Mouse (Mus musculus) hindbrain, embryonic 12.5 days (tissue): ENCODE results near the gene Wasf1. TPM values are rescaled to one million over a fixed set of nuclear protein-coding genes. Genes with fewer than 3 reads are reported as not detected.

Experiments
- ATAC-seq: fragments of 200-750 bp; cut with Nextera tagmentation; 2 replicates; pipeline ENCODE4 v1.8.0; 2017; ENCODE audit warnings: moderate TSS enrichment; ENCODE audit not compliant: low FRiP score
- H3K27ac ChIP-seq: fragments of 300-500 bp; sonication (generic); 2 replicates; pipeline ENCODE4 v1.5.1; 2016; ENCODE audit warnings: mild to moderate bottlenecking
- H3K27me3 ChIP-seq: fragments of 300-500 bp; sonication (generic); 2 replicates; pipeline ENCODE4 v1.6.1; 2016; ENCODE audit warnings: mild to moderate bottlenecking
- H3K36me3 ChIP-seq: fragments of 300-500 bp; sonication (generic); 2 replicates; pipeline ENCODE4 v1.6.1; 2016; ENCODE audit warnings: mild to moderate bottlenecking
- H3K4me1 ChIP-seq: fragments of 300-500 bp; sonication (generic); 2 replicates; pipeline ENCODE4 v1.6.1; 2016
- H3K4me2 ChIP-seq: fragments of 300-500 bp; sonication (generic); replicated peaks from 2 replicates; pipeline ENCODE4 v1.6.1; 2016; ENCODE audit warnings: mild to moderate bottlenecking
- H3K4me3 ChIP-seq: fragments of 300-500 bp; sonication (generic); 2 replicates; pipeline ENCODE4 v1.5.1; 2016; ENCODE audit warnings: mild to moderate bottlenecking
- H3K9ac ChIP-seq: fragments of 300-500 bp; sonication (generic); 2 replicates; pipeline ENCODE4 v1.6.1; 2016; ENCODE audit warnings: mild to moderate bottlenecking, moderate library complexity
- H3K9me3 ChIP-seq: fragments of 300-500 bp; sonication (generic); replicated peaks from 2 replicates; pipeline ENCODE4 v1.6.1; 2016; ENCODE audit warnings: mild to moderate bottlenecking
- WGBS: fragments of 180-500 bp; shearing (Covaris S2); methylation state at CpG from one replicate; pipeline ENCODE4 v1.1.7; 2016; 5-methylcytosine and 5-hydroxymethylcytosine counted together
- polyA plus RNA-seq: library from polyadenylated mRNA; unstranded; fragments of >200 nt; fragmentation: Nextera tagmentation; extraction: Ambion mirVana; gene quantifications from 2 replicates; pipeline ENCODE4 v1.2.1, GENCODE M21; 2016

Wasf1 gene
- polyA plus RNA-seq, 1 experiment from 2014 or later, result 70.5 TPM

DNA sequence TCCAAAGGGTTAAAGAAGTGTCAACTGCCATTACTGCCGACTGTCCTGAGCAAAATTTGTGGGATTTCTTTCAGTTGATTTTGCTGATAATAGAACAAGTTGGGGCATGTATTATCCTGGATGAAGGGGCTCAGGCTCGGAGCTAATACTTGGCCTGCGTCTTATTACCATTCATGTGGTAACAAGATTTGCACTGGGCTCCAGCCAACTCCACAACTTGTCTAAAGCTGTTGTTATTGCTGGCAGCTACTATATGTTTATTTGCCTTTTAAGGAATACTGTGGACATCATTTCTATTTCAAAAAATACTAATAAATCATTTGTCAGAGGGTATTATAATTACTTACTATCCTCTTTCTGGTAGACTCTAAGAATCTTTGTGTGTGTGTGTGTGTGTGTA, 66.9 kb downstream of the Wasf1 start:
- H3K27ac ChIP-seq, result no peak overlapping the region
- H3K4me3 ChIP-seq, result no peak overlapping the region
- no peaks in the 10 kb centered on the region for H3K9me3 ChIP-seq
- WGBS, result 79% methylated on average over 3 of the region's 3 CpGs
- ATAC-seq, result no peak
- no peak overlapping the region for H3K4me2 ChIP-seq
- H3K9ac ChIP-seq, result no peak overlapping the region
- H3K36me3 ChIP-seq, result peaks cover 22% of the 10 kb centered on the region
- no peaks in the 10 kb centered on the region for H3K27me3 ChIP-seq
- H3K4me1 ChIP-seq, result no peaks in the 10 kb centered on the region

GRCm38 (mm10) chr10:40956206-40956605, 72.9 kb downstream of the Wasf1 start:
- no peak for ATAC-seq
- Histone ChIP-seq H3K36me3 (peaks cover 15% of the 10 kb centered on the region), H3K4me2 (no peak overlapping the region), H3K27ac (no peak overlapping the region), H3K9me3 (no peaks in the 10 kb centered on the region), H3K27me3 (no peaks in the 10 kb centered on the region), H3K9ac (no peak overlapping the region), H3K4me1 (no peaks in the 10 kb centered on the region), H3K4me3 (no peak overlapping the region)
- WGBS, result 89% methylated on average over 5 of the region's 5 CpGs

- no peak for ATAC-seq
- Histone ChIP-seq H3K36me3 (peaks cover 7% of the 10 kb centered on the region), H3K9me3 (no peaks in the 10 kb centered on the region), H3K27ac (no peak overlapping the region), H3K9ac (no peak overlapping the region), H3K4me3 (no peak overlapping the region), H3K4me2 (no peak overlapping the region), H3K4me1 (peaks cover 3% of the 10 kb centered on the region; the same call in 1 of the 2 replicates), H3K27me3 (no peaks in the 10 kb centered on the region)
- 54% methylated on average over 6 of the region's 6 CpGs for WGBS
Measured at GRCm38 (mm10) chr10:40961365-40961764, 78.1 kb downstream of the Wasf1 start.

GRCm38 (mm10) chr10:40962008-40962407, 78.7 kb downstream of the Wasf1 start:
- Histone ChIP-seq H3K4me2 (no peak overlapping the region), H3K4me1 (peaks cover 3% of the 10 kb centered on the region; the same call in 1 of the 2 replicates), H3K9me3 (no peaks in the 10 kb centered on the region), H3K9ac (no peak overlapping the region), H3K36me3 (peaks cover 5% of the 10 kb centered on the region), H3K27me3 (no peaks in the 10 kb centered on the region), H3K4me3 (no peak overlapping the region), H3K27ac (no peak overlapping the region)
- 95% methylated on average over 4 of the region's 4 CpGs for WGBS
- no peak for ATAC-seq

DNA sequence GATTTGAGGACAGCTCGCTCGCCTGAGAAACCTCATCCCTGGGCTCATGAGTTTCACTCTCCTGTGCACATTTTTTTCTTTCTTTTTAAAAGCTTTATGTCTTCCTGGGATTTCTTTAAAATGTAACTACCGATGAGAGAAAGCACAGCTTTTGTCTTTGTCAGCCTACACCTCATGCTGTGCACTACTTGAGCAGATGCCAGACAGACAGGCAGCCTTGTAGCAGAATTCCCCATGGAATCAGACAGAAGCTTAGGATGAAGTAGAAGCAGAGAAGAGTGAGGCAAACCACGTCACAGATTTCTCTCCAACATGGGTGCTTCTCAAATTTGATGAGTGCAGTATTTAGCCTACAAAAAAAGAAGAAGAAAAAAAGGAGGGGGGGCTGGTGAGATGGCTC, 81.3 kb downstream of the Wasf1 start:
- no peak for ATAC-seq
- H3K4me3 ChIP-seq, result no peak overlapping the region
- no peak overlapping the region for H3K4me2 ChIP-seq
- no peaks in the 10 kb centered on the region for H3K36me3 ChIP-seq
- H3K4me1 ChIP-seq, result peaks cover 9% of the 10 kb centered on the region
- no peaks in the 10 kb centered on the region; the same call in 1 of the 2 replicates for H3K27me3 ChIP-seq
- WGBS, result 30% methylated on average over 4 of the region's 4 CpGs
- H3K9me3 ChIP-seq, result no peaks in the 10 kb centered on the region
- no peak overlapping the region for H3K9ac ChIP-seq
- H3K27ac ChIP-seq, result 0 out of 2 replicates have a peak overlapping the region, but pooled peaks have one; percentile 3

DNA sequence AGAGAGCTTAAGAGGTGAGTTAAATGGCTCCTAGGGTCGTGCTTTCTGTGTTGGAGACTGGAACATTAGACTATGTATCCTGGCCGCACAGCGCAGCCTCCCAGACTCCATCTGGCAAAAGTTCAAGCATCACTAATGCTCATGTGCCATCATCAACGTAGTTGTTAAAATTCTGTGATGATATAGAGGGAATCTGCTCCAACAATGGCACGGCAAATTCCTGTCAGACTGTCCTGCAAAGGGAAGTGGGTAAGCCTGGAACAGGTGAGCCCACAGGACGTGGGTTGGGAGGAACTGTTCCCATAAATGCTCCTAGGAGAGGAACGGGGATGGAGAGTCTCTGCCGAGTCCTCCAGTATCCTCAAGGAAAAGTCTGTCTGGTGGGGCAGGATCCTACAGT, 85.3 kb downstream of the Wasf1 start:
- H3K36me3 ChIP-seq, result no peaks in the 10 kb centered on the region
- no peak overlapping the region for H3K4me2 ChIP-seq
- H3K4me1 ChIP-seq, result peaks cover 15% of the 10 kb centered on the region
- H3K27ac ChIP-seq, result no peak overlapping the region
- H3K27me3 ChIP-seq, result no peaks in the 10 kb centered on the region; the same call in 1 of the 2 replicates
- WGBS, result 63% methylated on average over 8 of the region's 8 CpGs
- ATAC-seq, result no peak
- H3K4me3 ChIP-seq, result no peak overlapping the region
- H3K9me3 ChIP-seq, result no peaks in the 10 kb centered on the region
- no peak overlapping the region for H3K9ac ChIP-seq

- ATAC-seq, result peak; percentile 87
- WGBS, result 11% methylated on average over 16 of the region's 16 CpGs
- peaks cover 12% of the 10 kb centered on the region for H3K4me1 ChIP-seq
- H3K27me3 ChIP-seq, result no peaks in the 10 kb centered on the region; the same call in 1 of the 2 replicates
- 0 out of 2 replicates have a peak overlapping the region, but pooled peaks have one; percentile 1 for H3K27ac ChIP-seq
- peak overlapping the region; percentile 51 for H3K4me2 ChIP-seq
- no peaks in the 10 kb centered on the region for H3K9me3 ChIP-seq
- H3K9ac ChIP-seq, result 0 out of 2 replicates have a peak overlapping the region, but pooled peaks have one; percentile 18
- H3K4me3 ChIP-seq, result peak overlapping the region; percentile 20
- no peaks in the 10 kb centered on the region for H3K36me3 ChIP-seq
Measured at GRCm38 (mm10) chr10:40969372-40970033, 86.2 kb downstream of the Wasf1 start.

DNA sequence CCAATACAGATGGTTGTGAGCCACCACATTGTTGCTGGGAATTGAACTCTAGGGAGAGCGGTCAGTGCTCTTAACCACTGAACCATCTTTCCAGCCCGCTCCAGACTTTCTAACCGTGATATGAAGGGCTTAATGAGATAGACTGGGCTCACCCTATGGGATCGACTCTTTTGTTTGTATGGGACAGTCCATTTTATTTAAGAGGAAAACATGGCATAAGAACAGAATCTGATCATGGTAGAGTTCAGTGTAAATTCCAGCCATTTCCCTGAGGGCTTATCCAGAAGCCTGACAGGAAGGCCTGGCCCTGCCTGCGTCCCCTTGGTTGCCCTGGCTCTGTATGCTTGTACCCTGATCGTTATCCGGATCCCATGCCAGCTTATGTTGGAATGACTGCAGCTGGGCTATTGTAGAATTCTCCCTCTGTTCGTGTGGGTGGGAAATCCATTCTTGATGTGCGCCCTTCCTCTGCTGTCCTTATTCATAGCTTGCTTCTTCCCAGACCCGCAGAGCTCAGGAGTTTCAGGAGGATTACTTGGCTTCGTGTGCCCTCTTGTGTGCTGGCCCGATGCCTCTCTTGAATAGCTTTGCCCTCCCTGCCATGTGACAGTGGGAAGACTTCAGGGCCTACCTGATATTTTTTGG, 87.4 kb downstream of the Wasf1 start:
- Histone ChIP-seq H3K4me3 (no peak overlapping the region), H3K4me2 (no peak overlapping the region), H3K9me3 (no peaks in the 10 kb centered on the region), H3K4me1 (peaks cover 12% of the 10 kb centered on the region), H3K27ac (no peak overlapping the region), H3K27me3 (no peaks in the 10 kb centered on the region; the same call in 1 of the 2 replicates), H3K9ac (no peak overlapping the region), H3K36me3 (no peaks in the 10 kb centered on the region)
- ATAC-seq, result peak; percentile 33; the same call in 1 of the 2 replicates
- WGBS, result 77% methylated on average over 12 of the region's 12 CpGs

GRCm38 (mm10) chr10:40971256-40971655, 88.0 kb downstream of the Wasf1 start:
- no peak for ATAC-seq
- WGBS, result 67% methylated on average over 5 of the region's 5 CpGs
- no peak overlapping the region for H3K9ac ChIP-seq

GRCm38 (mm10) chr10:40983761-40984160, 100.5 kb downstream of the Wasf1 start:
- no peaks in the 10 kb centered on the region for H3K27me3 ChIP-seq
- no peak overlapping the region for H3K9ac ChIP-seq
- no peak for ATAC-seq

More at GRCm38 (mm10) chr10:40971256-40971655, 88.0 kb downstream of the Wasf1 start:
- peaks cover 12% of the 10 kb centered on the region for H3K4me1 ChIP-seq
- H3K36me3 ChIP-seq, result no peaks in the 10 kb centered on the region
- no peaks in the 10 kb centered on the region for H3K9me3 ChIP-seq
- H3K27me3 ChIP-seq, result no peaks in the 10 kb centered on the region; the same call in 1 of the 2 replicates
- H3K27ac ChIP-seq, result no peak overlapping the region
- no peak overlapping the region for H3K4me2 ChIP-seq
- H3K4me3 ChIP-seq, result no peak overlapping the region

DNA sequence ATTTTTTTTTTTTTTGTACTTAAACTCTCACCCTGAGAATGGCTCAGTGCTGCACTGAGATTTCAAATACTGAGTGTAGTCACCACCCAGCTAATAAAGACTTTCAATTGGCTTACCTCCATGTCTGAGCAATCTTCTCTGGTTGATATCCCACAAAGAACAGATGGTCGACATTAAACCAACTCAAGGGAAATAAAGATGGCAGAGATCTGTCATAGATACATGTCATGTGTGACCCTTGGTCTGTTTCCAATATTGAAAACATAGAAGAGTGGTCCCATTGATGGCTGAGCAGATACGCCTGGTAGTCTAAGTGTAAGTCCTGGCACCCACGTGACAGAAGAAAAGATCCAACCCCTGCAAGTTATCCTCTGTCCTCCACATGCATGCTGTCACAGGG, 101.3 kb downstream of the Wasf1 start:
- peaks cover 4% of the 10 kb centered on the region for H3K4me1 ChIP-seq
- H3K27me3 ChIP-seq, result no peaks in the 10 kb centered on the region
- H3K9ac ChIP-seq, result no peak overlapping the region
- H3K27ac ChIP-seq, result no peak overlapping the region
- no peak for ATAC-seq
- no peaks in the 10 kb centered on the region for H3K36me3 ChIP-seq
- H3K9me3 ChIP-seq, result no peaks in the 10 kb centered on the region
- H3K4me3 ChIP-seq, result no peak overlapping the region
- no peak overlapping the region for H3K4me2 ChIP-seq
- WGBS, result 80% methylated on average over 3 of the region's 3 CpGs

More at GRCm38 (mm10) chr10:40983761-40984160, 100.5 kb downstream of the Wasf1 start:
- Histone ChIP-seq H3K9me3 (no peaks in the 10 kb centered on the region), H3K36me3 (no peaks in the 10 kb centered on the region), H3K4me1 (peaks cover 4% of the 10 kb centered on the region), H3K27ac (no peak overlapping the region), H3K4me3 (no peak overlapping the region), H3K4me2 (no peak overlapping the region)

DNA sequence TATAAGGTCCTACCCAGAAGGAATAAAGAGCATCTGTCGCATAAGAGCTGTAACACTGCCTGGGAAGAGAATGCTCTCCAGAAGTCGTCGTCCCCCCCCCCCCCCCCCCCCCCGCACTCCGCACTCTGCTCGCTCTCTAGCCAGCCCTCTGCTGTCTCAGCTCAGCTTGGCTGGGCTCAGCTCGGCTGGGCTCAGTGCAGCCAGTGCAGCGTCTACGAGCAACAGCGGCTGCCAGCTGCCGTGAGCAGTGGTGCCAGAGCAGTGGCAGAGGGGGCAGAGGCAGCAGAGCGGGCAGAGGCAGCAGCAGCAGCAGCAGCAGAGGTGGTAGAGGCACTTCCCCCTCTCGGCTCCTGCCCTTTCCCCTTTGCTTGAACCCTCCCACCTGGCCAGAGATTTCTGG, 102.1 kb downstream of the Wasf1 start:
- Histone ChIP-seq H3K4me2 (peak overlapping the region; percentile 30; the same call in 1 of the 2 replicates), H3K4me1 (peaks cover 4% of the 10 kb centered on the region), H3K27ac (no peak overlapping the region), H3K9ac (no peak overlapping the region), H3K4me3 (no peak overlapping the region), H3K27me3 (no peaks in the 10 kb centered on the region), H3K36me3 (no peaks in the 10 kb centered on the region), H3K9me3 (no peaks in the 10 kb centered on the region)
- whole genome bisulfite sequencing, result 30% methylated on average over 9 of the region's 13 CpGs
- peak; percentile 40 for ATAC-seq
